Mouse (Mus musculus): ENCODE data around the gene Kcnh1. TPM values are rescaled to one million over a fixed set of nuclear protein-coding genes. Genes with fewer than 3 reads are reported as not detected.

The Kcnh1 gene
- polyA plus RNA-seq (2012; rRNA removed): 0.51 and 0.75 TPM in 2 replicates

GRCm38 (mm10) chr1:192190508-192191321, at the start of gene Kcnh1:
TSS of gene Kcnh1 (plus strand) at chr1:192190774.
- DNase-seq (ENCODE audit: low read depth): no peak

- DNase-seq (ENCODE audit: low read depth): no peak
Measured at GRCm38 (mm10) chr1:192151179-192151578, 39.4 kb upstream of the Kcnh1 start.

- DNase-seq (ENCODE audit: low read depth): no peak
Measured at GRCm38 (mm10) chr1:192171477-192171876, 19.1 kb upstream of the Kcnh1 start.

GRCm38 (mm10) chr1:192179877-192180276, 10.7 kb upstream of the Kcnh1 start:
- DNase-seq (ENCODE audit: low read depth): no peak

- DNase-seq (ENCODE audit: low read depth): no peak
Measured at GRCm38 (mm10) chr1:192181696-192182257, 8.8 kb upstream of the Kcnh1 start.

GRCm38 (mm10) chr1:192189056-192189455, 1.5 kb upstream of the Kcnh1 start:
- no peak for DNase-seq (ENCODE audit: low read depth)

- no peak for DNase-seq (ENCODE audit: low read depth)
Measured at GRCm38 (mm10) chr1:192189771-192190170, 803 bp upstream of the Kcnh1 start.

GRCm38 (mm10) chr1:192191322-192191639, 707 bp downstream of the Kcnh1 start:
- no peak for DNase-seq (ENCODE audit: low read depth)

- DNase-seq (ENCODE audit: low read depth): no peak
Measured at GRCm38 (mm10) chr1:192191859-192192258, 1.3 kb downstream of the Kcnh1 start.

- no peak for DNase-seq (ENCODE audit: low read depth)
Measured at GRCm38 (mm10) chr1:192192710-192193109, 2.1 kb downstream of the Kcnh1 start.

- no peak for DNase-seq (ENCODE audit: low read depth)
Measured at GRCm38 (mm10) chr1:192193656-192194055, 3.1 kb downstream of the Kcnh1 start.

- no peak for DNase-seq (ENCODE audit: low read depth)
Measured at GRCm38 (mm10) chr1:192197495-192197894, 6.9 kb downstream of the Kcnh1 start.

- DNase-seq (ENCODE audit: low read depth): no peak
Measured at GRCm38 (mm10) chr1:192202936-192203335, 12.4 kb downstream of the Kcnh1 start.

GRCm38 (mm10) chr1:192207956-192208355, 17.4 kb downstream of the Kcnh1 start:
- DNase-seq (ENCODE audit: low read depth): no peak

GRCm38 (mm10) chr1:192212448-192212847, 21.9 kb downstream of the Kcnh1 start:
- DNase-seq (ENCODE audit: low read depth): no peak

- no peak for DNase-seq (ENCODE audit: low read depth)
Measured at GRCm38 (mm10) chr1:192214666-192215065, 24.1 kb downstream of the Kcnh1 start.

- DNase-seq (ENCODE audit: low read depth): no peak
Measured at GRCm38 (mm10) chr1:192220156-192220555, 29.6 kb downstream of the Kcnh1 start.

GRCm38 (mm10) chr1:192224161-192224560, 33.6 kb downstream of the Kcnh1 start:
- DNase-seq (ENCODE audit: low read depth): peak; percentile 4

- DNase-seq (ENCODE audit: low read depth): no peak
Measured at GRCm38 (mm10) chr1:192232696-192233095, 42.1 kb downstream of the Kcnh1 start.

GRCm38 (mm10) chr1:192246836-192247235, 56.3 kb downstream of the Kcnh1 start:
- no peak for DNase-seq (ENCODE audit: low read depth)

- DNase-seq (ENCODE audit: low read depth): no peak
Measured at GRCm38 (mm10) chr1:192259146-192259545, 68.6 kb downstream of the Kcnh1 start.

GRCm38 (mm10) chr1:192259616-192260015, 69.0 kb downstream of the Kcnh1 start:
- DNase-seq (ENCODE audit: low read depth): no peak

- no peak for DNase-seq (ENCODE audit: low read depth)
Measured at GRCm38 (mm10) chr1:192265704-192266103, 75.1 kb downstream of the Kcnh1 start.

- no peak for DNase-seq (ENCODE audit: low read depth)
Measured at GRCm38 (mm10) chr1:192266956-192267355, 76.4 kb downstream of the Kcnh1 start.
